Mouse (Mus musculus): ENCODE data around the gene Ptpa. TPM values are rescaled to one million over a fixed set of nuclear protein-coding genes. Genes with fewer than 3 reads are reported as not detected.

Gene Ptpa
- polyA plus RNA-seq, 1 experiment from 2014 or later, result 142 TPM

GRCm38 (mm10) chr2:30450530-30450929 is 34.7 kb downstream of the Ptpa start:
- Histone ChIP-seq H3K36me3 (peaks cover 72% of the 10 kb centered on the region), H3K4me1 (replicated peaks) (peaks cover 10% of the 10 kb centered on the region), H3K27ac (no peak overlapping the region), H3K27me3 (no peaks in the 10 kb centered on the region), H3K9me3 (replicated peaks) (peaks cover 8% of the 10 kb centered on the region; the same call in 1 of the 2 replicates), H3K4me3 (replicated peaks) (no peak overlapping the region), H3K9ac (no peak overlapping the region), H3K4me2 (no peak overlapping the region)
- DNase-seq, result no peak
- 53% methylated on average over 1 of the region's 1 CpGs for WGBS (ENCODE audit: insufficient replicate concordance)
- no peak for ATAC-seq (ENCODE audit: low read depth)

GRCm38 (mm10) chr2:30451525-30451924 is 35.7 kb downstream of the Ptpa start:
- peaks cover 8% of the 10 kb centered on the region; the same call in 1 of the 2 replicates for H3K9me3 ChIP-seq (replicated peaks)
- peaks cover 62% of the 10 kb centered on the region for H3K36me3 ChIP-seq
- no peak overlapping the region for H3K9ac ChIP-seq
- WGBS (ENCODE audit: insufficient replicate concordance), result 82% methylated on average over 3 of the region's 3 CpGs
- no peak overlapping the region for H3K27ac ChIP-seq
- DNase-seq (no peak), ATAC-seq (ENCODE audit: low read depth) (no peak)
- peaks cover 2% of the 10 kb centered on the region for H3K4me1 ChIP-seq (replicated peaks)
- no peaks in the 10 kb centered on the region for H3K27me3 ChIP-seq
- H3K4me2 ChIP-seq, result no peak overlapping the region
- H3K4me3 ChIP-seq (replicated peaks), result no peak overlapping the region

- no peak for ATAC-seq (ENCODE audit: low read depth)
- H3K9me3 ChIP-seq (replicated peaks), result peaks cover 8% of the 10 kb centered on the region; the same call in 1 of the 2 replicates
- no peak for DNase-seq
- no peak overlapping the region for H3K9ac ChIP-seq
- H3K36me3 ChIP-seq, result peaks cover 41% of the 10 kb centered on the region
- no peak overlapping the region for H3K4me3 ChIP-seq (replicated peaks)
- no peaks in the 10 kb centered on the region for H3K4me1 ChIP-seq (replicated peaks)
- 85% methylated on average over 3 of the region's 3 CpGs for WGBS (ENCODE audit: insufficient replicate concordance)
- H3K27ac ChIP-seq, result no peak overlapping the region
- H3K4me2 ChIP-seq, result no peak overlapping the region
- no peaks in the 10 kb centered on the region for H3K27me3 ChIP-seq
These were observed 37.7 kb downstream of the Ptpa start for GRCm38 (mm10) chr2:30453570-30453969.

- H3K4me3 ChIP-seq (replicated peaks), result no peak overlapping the region
- no peak overlapping the region for H3K9ac ChIP-seq
- 43% methylated on average over 5 of the region's 5 CpGs for WGBS (ENCODE audit: insufficient replicate concordance)
- peaks cover 7% of the 10 kb centered on the region; the same call in 1 of the 2 replicates for H3K9me3 ChIP-seq (replicated peaks)
- no peak for ATAC-seq (ENCODE audit: low read depth)
- no peak for DNase-seq
- no peaks in the 10 kb centered on the region for H3K4me1 ChIP-seq (replicated peaks)
- H3K4me2 ChIP-seq, result no peak overlapping the region
- H3K36me3 ChIP-seq, result peaks cover 35% of the 10 kb centered on the region
- H3K27me3 ChIP-seq, result no peaks in the 10 kb centered on the region
- H3K27ac ChIP-seq, result no peak overlapping the region
These were observed 38.7 kb downstream of the Ptpa start for GRCm38 (mm10) chr2:30454587-30454986.

- H3K4me2 ChIP-seq, result no peak overlapping the region
- no peak overlapping the region for H3K9ac ChIP-seq
- H3K9me3 ChIP-seq (replicated peaks), result no peaks in the 10 kb centered on the region
- no peaks in the 10 kb centered on the region for H3K27me3 ChIP-seq
- no peak overlapping the region for H3K27ac ChIP-seq
- ATAC-seq (ENCODE audit: low read depth) (no peak), DNase-seq (no peak)
- H3K4me3 ChIP-seq (replicated peaks), result no peak overlapping the region
- no peaks in the 10 kb centered on the region for H3K4me1 ChIP-seq (replicated peaks)
- H3K36me3 ChIP-seq, result peaks cover 20% of the 10 kb centered on the region
- 71% methylated on average over 13 of the region's 13 CpGs for WGBS (ENCODE audit: insufficient replicate concordance)
These were observed 40.5 kb downstream of the Ptpa start for GRCm38 (mm10) chr2:30456104-30456980.

GRCm38 (mm10) chr2:30458349-30458748 is 42.5 kb downstream of the Ptpa start:
- no peak overlapping the region for H3K4me2 ChIP-seq
- 80% methylated on average over 6 of the region's 6 CpGs for WGBS (ENCODE audit: insufficient replicate concordance)
- no peak overlapping the region for H3K9ac ChIP-seq
- H3K27ac ChIP-seq, result no peak overlapping the region
- ATAC-seq (ENCODE audit: low read depth) (no peak), DNase-seq (no peak)
- H3K27me3 ChIP-seq, result no peaks in the 10 kb centered on the region
- H3K9me3 ChIP-seq (replicated peaks), result no peaks in the 10 kb centered on the region
- H3K4me3 ChIP-seq (replicated peaks), result no peak overlapping the region
- H3K36me3 ChIP-seq, result peaks cover 16% of the 10 kb centered on the region
- peaks cover 6% of the 10 kb centered on the region for H3K4me1 ChIP-seq (replicated peaks)

- no peak for DNase-seq
- Histone ChIP-seq H3K4me2 (no peak overlapping the region), H3K9ac (no peak overlapping the region), H3K27ac (no peak overlapping the region), H3K4me3 (replicated peaks) (no peak overlapping the region), H3K9me3 (replicated peaks) (no peaks in the 10 kb centered on the region), H3K27me3 (no peaks in the 10 kb centered on the region), H3K4me1 (replicated peaks) (peaks cover 15% of the 10 kb centered on the region), H3K36me3 (peaks cover 9% of the 10 kb centered on the region)
- WGBS (ENCODE audit: insufficient replicate concordance), result 79% methylated on average over 6 of the region's 6 CpGs
- ATAC-seq (ENCODE audit: low read depth), result no peak
These were observed 43.4 kb downstream of the Ptpa start for GRCm38 (mm10) chr2:30459241-30459640.

- peak overlapping the region; percentile 50 for H3K27ac ChIP-seq
- peak overlapping the region; percentile 56 for H3K4me3 ChIP-seq (replicated peaks)
- H3K4me1 ChIP-seq (replicated peaks), result peaks cover 20% of the 10 kb centered on the region
- peak overlapping the region; percentile 53 for H3K9ac ChIP-seq
- peaks cover 4% of the 10 kb centered on the region; the same call in 1 of the 2 replicates for H3K36me3 ChIP-seq
- H3K4me2 ChIP-seq, result peak overlapping the region; percentile 65
- no peak for DNase-seq
- H3K9me3 ChIP-seq (replicated peaks), result no peaks in the 10 kb centered on the region
- peaks cover 15% of the 10 kb centered on the region for H3K27me3 ChIP-seq
- WGBS (ENCODE audit: insufficient replicate concordance), result 14% methylated on average over 5 of the region's 5 CpGs
- no peak for ATAC-seq (ENCODE audit: low read depth)
These were observed 47.5 kb downstream of the Ptpa start for GRCm38 (mm10) chr2:30463341-30463761.

- Histone ChIP-seq H3K4me1 (replicated peaks) (peaks cover 20% of the 10 kb centered on the region), H3K27me3 (peaks cover 20% of the 10 kb centered on the region), H3K36me3 (peaks cover 2% of the 10 kb centered on the region; the same call in 1 of the 2 replicates), H3K9me3 (replicated peaks) (no peaks in the 10 kb centered on the region), H3K4me2 (peak overlapping the region; percentile 65), H3K9ac (peak overlapping the region; percentile 53), H3K4me3 (replicated peaks) (peak overlapping the region; percentile 56), H3K27ac (peak overlapping the region; percentile 50)
- peak; percentile 97 for ATAC-seq (ENCODE audit: low read depth)
- peak; percentile 72 for DNase-seq
- WGBS (ENCODE audit: insufficient replicate concordance), result under 1% methylated on average over 9 of the region's 9 CpGs
These were observed 48.1 kb downstream of the Ptpa start for GRCm38 (mm10) chr2:30463904-30464330.

GRCm38 (mm10) chr2:30464411-30464810 is 48.6 kb downstream of the Ptpa start:
- Histone ChIP-seq H3K36me3 (no peaks in the 10 kb centered on the region), H3K27me3 (peaks cover 25% of the 10 kb centered on the region), H3K9ac (peak overlapping the region; percentile 53), H3K4me3 (replicated peaks) (peak overlapping the region; percentile 56), H3K4me1 (replicated peaks) (peaks cover 20% of the 10 kb centered on the region), H3K27ac (peak overlapping the region; percentile 47), H3K4me2 (peak overlapping the region; percentile 65), H3K9me3 (replicated peaks) (no peaks in the 10 kb centered on the region)
- ATAC-seq (ENCODE audit: low read depth), result no peak
- WGBS (ENCODE audit: insufficient replicate concordance), result 38% methylated on average over 5 of the region's 5 CpGs
- DNase-seq, result no peak

- H3K36me3 ChIP-seq, result no peaks in the 10 kb centered on the region
- WGBS (ENCODE audit: insufficient replicate concordance), result 56% methylated on average over 4 of the region's 4 CpGs
- H3K27me3 ChIP-seq, result peaks cover 48% of the 10 kb centered on the region
- H3K9me3 ChIP-seq (replicated peaks), result no peaks in the 10 kb centered on the region
- peaks cover 35% of the 10 kb centered on the region for H3K4me1 ChIP-seq (replicated peaks)
- H3K4me3 ChIP-seq (replicated peaks), result no peak overlapping the region
- no peak overlapping the region for H3K9ac ChIP-seq
- H3K4me2 ChIP-seq, result no peak overlapping the region
- DNase-seq (no peak), ATAC-seq (ENCODE audit: low read depth) (no peak)
- no peak overlapping the region for H3K27ac ChIP-seq
These were observed 50.9 kb downstream of the Ptpa start for GRCm38 (mm10) chr2:30466787-30467186.

Data from liver, embryonic 13.5 days (tissue).